Mouse (Mus musculus) testis, adult 2 months (tissue): ENCODE data around the gene Abhd6.

Experiments used
- CTCF ChIP-seq: fragments of 200-500 bp; IDR thresholded peaks from 2 replicates; pipeline ENCODE4 v1.5.1; 2012; ENCODE audit warnings: low read depth, mild to moderate bottlenecking, inconsistent platforms, low read length, moderate library complexity; ENCODE audit not compliant: control insufficient read depth, insufficient read depth, insufficient replicate concordance
- POLR2A ChIP-seq: fragments of 200-500 bp; IDR thresholded peaks from 2 replicates; pipeline ENCODE4 v1.6.1; 2012; ENCODE audit warnings: low read depth, mild to moderate bottlenecking, inconsistent platforms, low read length, moderate library complexity; ENCODE audit not compliant: control insufficient read depth

GRCm38 (mm10) chr14:8035951-8036350, 33.2 kb downstream of the Abhd6 start:
- TF ChIP-seq POLR2A (no peak), CTCF (no peak)
